Mouse (Mus musculus) lung, postnatal 0 days (tissue): ENCODE measurements at regions not wholly inside any gene's neighbourhood (a gene's known extent, or its start where the extent isn't known, plus 50 kb on each side); places are given as distances from the start of the nearest gene placed in this dataset.
A peak's percentile ranks its signal among the peaks of the same experiment; 100 is the strongest.

Source experiments
- ATAC-seq: fragments of 200-750 bp; cut with Nextera tagmentation; 2 replicates; pipeline ENCODE4 v1.8.0; 2017; ENCODE audit warnings: moderate library complexity
- DNase-seq: peaks from one replicate; pipeline ENCODE4 v3.0.0-alpha.2; 2016; ENCODE audit warnings: low spot score
- H3K27ac ChIP-seq: fragments of 300-500 bp; sonication (generic); 2 replicates; pipeline ENCODE4 v1.5.1; 2014; ENCODE audit warnings: antibody characterized with exemption, mild to moderate bottlenecking, low read length, mixed read lengths
- H3K27me3 ChIP-seq: fragments of 300-500 bp; sonication (generic); replicated peaks from 2 replicates; pipeline ENCODE4 v1.6.1; 2014; ENCODE audit warnings: low read length, mixed read lengths; ENCODE audit not compliant: insufficient read depth
- H3K36me3 ChIP-seq: fragments of 300-500 bp; sonication (generic); 2 replicates; pipeline ENCODE4 v1.6.1; 2014; ENCODE audit warnings: low read length, mixed read lengths; ENCODE audit not compliant: insufficient read depth
- H3K4me1 ChIP-seq: fragments of 300-500 bp; sonication (generic); 2 replicates; pipeline ENCODE4 v1.6.1; 2014; ENCODE audit warnings: antibody characterized with exemption, low read depth, low read length, mixed read lengths; ENCODE audit not compliant: insufficient read depth
- H3K4me2 ChIP-seq: fragments of 300-500 bp; sonication (generic); replicated peaks from 2 replicates; pipeline ENCODE4 v1.6.1; 2014; ENCODE audit warnings: low read depth, mild to moderate bottlenecking, low read length, moderate library complexity, mixed read lengths
- H3K4me3 ChIP-seq: fragments of 300-500 bp; sonication (generic); 2 replicates; pipeline ENCODE4 v1.5.1; 2014; ENCODE audit warnings: low read depth, low read length
- H3K9ac ChIP-seq: fragments of 300-500 bp; sonication (generic); replicated peaks from 2 replicates; pipeline ENCODE4 v1.6.1; 2014; ENCODE audit warnings: low read depth, mild to moderate bottlenecking
- H3K9me3 ChIP-seq: fragments of 300-500 bp; sonication (generic); 2 replicates; pipeline ENCODE4 v1.6.1; 2016; ENCODE audit warnings: low read length, mixed read lengths
- CTCF ChIP-seq: IDR thresholded peaks from 2 replicates; pipeline ENCODE4 v1.5.1; 2016; ENCODE audit warnings: antibody characterized with exemption, mild to moderate bottlenecking
- EP300 ChIP-seq: IDR thresholded peaks from 2 replicates; pipeline ENCODE4 v1.6.1; 2016; ENCODE audit warnings: antibody characterized with exemption, mild to moderate bottlenecking, control low read depth
- whole genome bisulfite sequencing: fragments of 180-500 bp; shearing (Covaris S2); extraction: QIAGEN DNeasy Blood & Tissue Kit; methylation state at CpG from one replicate; pipeline ENCODE4 v1.1.7; 2014; 5-methylcytosine and 5-hydroxymethylcytosine counted together

GRCm38 (mm10) chr2:92750116-92750515 lies 150.6 kb downstream of the Chst1 start:
- Histone ChIP-seq H3K9ac (no peak overlapping the region), H3K27me3 (no peaks in the 10 kb centered on the region), H3K27ac (no peak overlapping the region), H3K4me1 (0 out of 2 replicates have a peak, but pooled peaks cover 10% of the 10 kb centered on the region), H3K9me3 (no peaks in the 10 kb centered on the region), H3K4me2 (no peak overlapping the region), H3K36me3 (no peaks in the 10 kb centered on the region), H3K4me3 (no peak overlapping the region)
- TF ChIP-seq CTCF (no peak), EP300 (no peak)
- DNase-seq (no peak), ATAC-seq (no peak)
- WGBS: 24% methylated on average over 3 of the region's 4 CpGs

GRCm38 (mm10) chr2:92750672-92751071 lies 151.2 kb downstream of the Chst1 start:
- TF ChIP-seq EP300 (peak; percentile 71), CTCF (no peak)
- peak overlapping the region; percentile 59 for H3K27ac ChIP-seq

GRCm38 (mm10) chr2:92751256-92751655 lies 151.7 kb downstream of the Chst1 start:
- TF ChIP-seq EP300: no peak
- TF ChIP-seq CTCF: no peak
- 0 out of 2 replicates have a peak, but pooled peaks cover 10% of the 10 kb centered on the region for H3K4me1 ChIP-seq
- ATAC-seq (peak; percentile 74), DNase-seq (peak; percentile 54)
- 18% methylated on average over 8 of the region's 8 CpGs for WGBS
- no peaks in the 10 kb centered on the region for H3K36me3 ChIP-seq
- H3K4me2 ChIP-seq: no peak overlapping the region
- no peaks in the 10 kb centered on the region for H3K9me3 ChIP-seq
- no peaks in the 10 kb centered on the region for H3K27me3 ChIP-seq
- peak overlapping the region; percentile 59 for H3K27ac ChIP-seq
- H3K9ac ChIP-seq: no peak overlapping the region
- no peak overlapping the region for H3K4me3 ChIP-seq

More at GRCm38 (mm10) chr2:92750672-92751071, 151.2 kb downstream of the Chst1 start:
- DNase-seq (peak; percentile 52), ATAC-seq (peak; percentile 85)
- no peak overlapping the region for H3K9ac ChIP-seq
- no peak overlapping the region for H3K4me3 ChIP-seq
- H3K4me2 ChIP-seq: no peak overlapping the region
- 0 out of 2 replicates have a peak, but pooled peaks cover 10% of the 10 kb centered on the region for H3K4me1 ChIP-seq
- H3K27me3 ChIP-seq: no peaks in the 10 kb centered on the region
- no peaks in the 10 kb centered on the region for H3K9me3 ChIP-seq
- 23% methylated on average over 4 of the region's 4 CpGs for WGBS
- H3K36me3 ChIP-seq: no peaks in the 10 kb centered on the region

GRCm38 (mm10) chr2:92752156-92752555 lies 152.6 kb downstream of the Chst1 start:
- no peak for DNase-seq
- Histone ChIP-seq H3K27me3 (no peaks in the 10 kb centered on the region), H3K9me3 (no peaks in the 10 kb centered on the region), H3K9ac (no peak overlapping the region), H3K4me3 (no peak overlapping the region), H3K4me2 (no peak overlapping the region), H3K36me3 (no peaks in the 10 kb centered on the region), H3K27ac (no peak overlapping the region), H3K4me1 (0 out of 2 replicates have a peak, but pooled peaks cover 10% of the 10 kb centered on the region)
- TF ChIP-seq EP300 (no peak), CTCF (0 out of 2 replicates have a peak, but pooled peaks have one; percentile 4)
- ATAC-seq: no peak
- 77% methylated on average over 3 of the region's 3 CpGs for WGBS

- H3K36me3 ChIP-seq: no peaks in the 10 kb centered on the region
- DNase-seq (no peak), ATAC-seq (no peak)
- no peak for TF ChIP-seq CTCF
- H3K4me1 ChIP-seq: 0 out of 2 replicates have a peak, but pooled peaks cover 10% of the 10 kb centered on the region
- no peaks in the 10 kb centered on the region for H3K9me3 ChIP-seq
- H3K4me3 ChIP-seq: no peak overlapping the region
- H3K9ac ChIP-seq: no peak overlapping the region
- no peak overlapping the region for H3K27ac ChIP-seq
- WGBS: 79% methylated on average over 8 of the region's 8 CpGs
- H3K27me3 ChIP-seq: no peaks in the 10 kb centered on the region
- no peak overlapping the region for H3K4me2 ChIP-seq
Observed at GRCm38 (mm10) chr2:92752794-92753193, 153.3 kb downstream of the Chst1 start.

GRCm38 (mm10) chr2:92754505-92755280 lies 155.2 kb downstream of the Chst1 start:
- no peak overlapping the region for H3K4me3 ChIP-seq
- 66% methylated on average over 10 of the region's 10 CpGs for whole genome bisulfite sequencing
- no peak overlapping the region for H3K9ac ChIP-seq
- H3K27me3 ChIP-seq: no peaks in the 10 kb centered on the region
- 0 out of 2 replicates have a peak, but pooled peaks cover 10% of the 10 kb centered on the region for H3K4me1 ChIP-seq
- no peak for TF ChIP-seq CTCF
- no peak for TF ChIP-seq EP300
- DNase-seq (no peak), ATAC-seq (no peak)
- no peaks in the 10 kb centered on the region for H3K36me3 ChIP-seq
- H3K27ac ChIP-seq: no peak overlapping the region
- H3K4me2 ChIP-seq: no peak overlapping the region
- H3K9me3 ChIP-seq: no peaks in the 10 kb centered on the region
